Mouse (Mus musculus) bone marrow macrophage, adult 2 months (primary cell): ENCODE results near the gene Disp1. TPM values are rescaled to one million over a fixed set of nuclear protein-coding genes. Genes with fewer than 3 reads are reported as not detected.

Experiments
- H3K27ac ChIP-seq: 2 replicates; pipeline ENCODE4 v1.5.1; 2012; ENCODE audit warnings: low read depth, low read length; ENCODE audit not compliant: insufficient read depth
- H3K4me1 ChIP-seq: 2 replicates; pipeline ENCODE4 v1.6.1; 2012; ENCODE audit warnings: low read length; ENCODE audit not compliant: control insufficient read depth, insufficient read depth
- H3K4me3 ChIP-seq: 2 replicates; pipeline ENCODE4 v1.5.1; 2012; ENCODE audit warnings: mild to moderate bottlenecking, low read length, moderate library complexity; ENCODE audit not compliant: insufficient read depth
- CTCF ChIP-seq: IDR thresholded peaks from 2 replicates; pipeline ENCODE4 v1.5.1; 2012; ENCODE audit warnings: low read depth, mild to moderate bottlenecking, low read length, moderate library complexity
- POLR2A ChIP-seq: IDR thresholded peaks from 2 replicates; pipeline ENCODE4 v1.6.1; 2012; ENCODE audit warnings: mild to moderate bottlenecking, low read depth, low read length, borderline replicate concordance
- polyA plus RNA-seq: library from polyadenylated mRNA; stranded (reverse); fragments of >200 nt; gene quantifications from 2 replicates; pipeline ENCODE4 v1.2.4, GENCODE M21; 2012; ENCODE audit not compliant: missing spikeins, insufficient read depth, insufficient read length

The Disp1 gene
- polyA plus RNA-seq, 1 experiment = 7.2 TPM

GRCm38 (mm10) chr1:183164648-183165071 is 56.7 kb downstream of the Disp1 start:
- TF ChIP-seq POLR2A = no peak
- TF ChIP-seq CTCF = no peak
- no peak overlapping the region for H3K27ac ChIP-seq
- no peak overlapping the region for H3K4me3 ChIP-seq
- H3K4me1 ChIP-seq = peaks cover 17% of the 10 kb centered on the region

GRCm38 (mm10) chr1:183164190-183164580 is 57.1 kb downstream of the Disp1 start:
- no peak overlapping the region for H3K27ac ChIP-seq
- H3K4me1 ChIP-seq = peaks cover 17% of the 10 kb centered on the region
- TF ChIP-seq POLR2A = no peak
- no peak for TF ChIP-seq CTCF
- H3K4me3 ChIP-seq = no peak overlapping the region

GRCm38 (mm10) chr1:183163512-183164189 is 57.7 kb downstream of the Disp1 start:
- Histone ChIP-seq H3K4me3 (no peak overlapping the region), H3K4me1 (peaks cover 15% of the 10 kb centered on the region), H3K27ac (no peak overlapping the region)
- TF ChIP-seq POLR2A = no peak

- no peak for TF ChIP-seq POLR2A
- no peak for TF ChIP-seq CTCF
- H3K27ac ChIP-seq = no peak overlapping the region
- H3K4me1 ChIP-seq = peaks cover 8% of the 10 kb centered on the region
These were observed 60.3 kb downstream of the Disp1 start for GRCm38 (mm10) chr1:183161057-183161456.

GRCm38 (mm10) chr1:183160188-183160587 is 61.1 kb downstream of the Disp1 start:
- TF ChIP-seq CTCF (no peak), POLR2A (no peak)
- Histone ChIP-seq H3K4me1 (peaks cover 11% of the 10 kb centered on the region), H3K27ac (no peak overlapping the region), H3K4me3 (no peak overlapping the region)

More at GRCm38 (mm10) chr1:183161057-183161456, 60.3 kb downstream of the Disp1 start:
- no peak overlapping the region for H3K4me3 ChIP-seq

- no peak overlapping the region for H3K4me3 ChIP-seq
- peaks cover 11% of the 10 kb centered on the region for H3K4me1 ChIP-seq
- H3K27ac ChIP-seq = no peak overlapping the region
- TF ChIP-seq POLR2A (no peak), CTCF (no peak)
These were observed 62.1 kb downstream of the Disp1 start for GRCm38 (mm10) chr1:183159183-183159582.

- Histone ChIP-seq H3K27ac (no peak overlapping the region), H3K4me3 (no peak overlapping the region), H3K4me1 (0 out of 2 replicates have a peak, but pooled peaks cover 3% of the 10 kb centered on the region)
- no peak for TF ChIP-seq POLR2A
- TF ChIP-seq CTCF = no peak
These were observed 65.7 kb downstream of the Disp1 start for GRCm38 (mm10) chr1:183155600-183155999.

GRCm38 (mm10) chr1:183154296-183155204 is 66.8 kb downstream of the Disp1 start:
- Histone ChIP-seq H3K27ac (no peak overlapping the region), H3K4me1 (0 out of 2 replicates have a peak, but pooled peaks cover 3% of the 10 kb centered on the region), H3K4me3 (no peak overlapping the region)
- TF ChIP-seq CTCF (no peak), POLR2A (no peak)

- no peak overlapping the region for H3K4me3 ChIP-seq
- H3K27ac ChIP-seq = no peak overlapping the region
- H3K4me1 ChIP-seq = 0 out of 2 replicates have a peak, but pooled peaks cover 3% of the 10 kb centered on the region
- no peak for TF ChIP-seq CTCF
- no peak for TF ChIP-seq POLR2A
These were observed 68.0 kb downstream of the Disp1 start for GRCm38 (mm10) chr1:183153354-183153753.
